14 mouse cellular contexts compared by ENCODE assay signal in genomic region chr5:103418009-103418408, GRCm38 (mm10).
"Had no signal": no experiment of that assay in that cellular context is flagged by ENCODE, and none has a peak within 500 bp of the region (broad histone marks: within the 10 kb centered on the region; RNA-seq: fewer than 3 reads in every experiment).

No protein-coding gene starts in this region.

- H3K9me3 ChIP-seq: liver, embryonic 13.5 days; midbrain, embryonic 10.5 days; neural tube, embryonic 15.5 days had no signal

- ATAC-seq: liver, postnatal 0 days had no signal

- H3K27me3 ChIP-seq: liver, embryonic 13.5 days had no signal

- H3K4me2 ChIP-seq: liver, embryonic 13.5 days; neural tube, embryonic 15.5 days had no signal

- H3K36me3 ChIP-seq: liver, embryonic 13.5 days; midbrain, embryonic 10.5 days; neural tube, embryonic 15.5 days had no signal

- H3K9ac ChIP-seq: liver, embryonic 13.5 days; liver, postnatal 0 days; neural tube, embryonic 15.5 days had no signal

- DNase-seq: kidney, adult 11 months; kidney, postnatal 14 days; liver; liver, embryonic 13.5 days; liver, postnatal 0 days; lung, postnatal 14 days; midbrain, embryonic 14.5 days; right cerebral cortex, adult 18-20 months; right cerebral cortex, postnatal 25 days; thymus, postnatal 4 days had no signal

- H3K27ac ChIP-seq: left cerebral cortex, adult 2 months; liver, embryonic 13.5 days; midbrain, embryonic 10.5 days; neural tube, embryonic 15.5 days had no signal

- H3K4me3 ChIP-seq: left cerebral cortex, adult 2 months; liver, embryonic 13.5 days; midbrain, embryonic 10.5 days; myocyte; neural tube, embryonic 15.5 days had no signal

- H3K4me1 ChIP-seq: neural tube, embryonic 15.5 days had no signal
